In the genomic region with DNA sequence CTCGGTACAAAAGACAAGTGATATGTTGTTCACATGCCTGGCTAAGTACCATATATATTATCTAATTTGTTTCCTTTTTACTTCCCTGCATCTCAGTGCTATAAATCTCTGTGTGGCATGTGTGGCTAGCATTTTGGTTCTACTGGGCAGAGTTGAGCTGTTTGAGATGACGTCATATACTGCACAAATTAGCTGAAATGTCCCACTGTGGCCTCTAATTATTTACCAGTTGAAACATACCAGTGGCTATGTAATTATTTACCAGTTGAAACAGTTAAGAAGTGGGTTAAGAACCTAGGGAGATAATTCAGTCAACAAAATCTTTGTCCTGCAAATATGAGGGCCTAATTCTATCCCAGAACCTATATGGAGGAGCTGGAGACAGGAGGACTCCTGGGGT, we compare ENCODE assay signal across 21 mouse cellular contexts. TPM values are rescaled to one million over a fixed set of nuclear protein-coding genes. Genes with fewer than 3 reads are reported as not detected.
DNase-seq lines count a peak whose midpoint lies in the region; ATAC-seq and TF ChIP-seq lines count a peak whose summit lies in the region.
"Had no signal": no experiment of that assay in that cellular context is flagged by ENCODE, and none has a peak within 500 bp of the region (broad histone marks: within the 10 kb centered on the region; RNA-seq: fewer than 3 reads in every experiment).

No protein-coding gene starts in this region.

- no peaks in the 10 kb centered on the region for H3K4me1 ChIP-seq in kidney, embryonic 15.5 days
- H3K4me1 ChIP-seq in kidney, embryonic 14.5 days (ENCODE audit: control insufficient read depth, insufficient read depth, low read length): no peaks in the 10 kb centered on the region
- H3K4me1 ChIP-seq in liver, embryonic 16.5 days (ENCODE audit: control insufficient read depth, low read depth, low read length): no peaks in the 10 kb centered on the region; the same call in 1 of the 2 replicates
- H3K4me1 ChIP-seq in small intestine, adult 2 months (ENCODE audit: control insufficient read depth, insufficient read depth, insufficient read length, low read length): peaks cover 37% of the 10 kb centered on the region; the same call in 1 of the 2 replicates
- H3K4me1 ChIP-seq: embryonic facial prominence, embryonic 13.5 days; heart, embryonic 12.5 days; hindbrain, embryonic 10.5 days had no signal

- no peak overlapping the region for H3K4me3 ChIP-seq in kidney, embryonic 15.5 days (replicated peaks)
- no peak overlapping the region for H3K4me3 ChIP-seq in kidney, embryonic 14.5 days (ENCODE audit: low read length)
- H3K4me3 ChIP-seq in liver, embryonic 16.5 days (ENCODE audit: low read depth, low read length): no peak overlapping the region
- 0 out of 2 replicates have a peak overlapping the region, but pooled peaks have one; percentile 32 for H3K4me3 ChIP-seq in small intestine, adult 2 months (ENCODE audit: low read depth, low read length)
- H3K4me3 ChIP-seq: embryonic facial prominence, embryonic 13.5 days; forebrain, embryonic 13.5 days; heart, adult 2 months; heart, embryonic 12.5 days; hindbrain, embryonic 10.5 days had no signal

- no peak overlapping the region for H3K9ac ChIP-seq in kidney, embryonic 15.5 days
- no peak overlapping the region for H3K9ac ChIP-seq in kidney, embryonic 14.5 days (ENCODE audit: low read depth, low read length)
- no peak overlapping the region for H3K9ac ChIP-seq in liver, embryonic 16.5 days (ENCODE audit: low read depth, low read length)
- H3K9ac ChIP-seq: embryonic facial prominence, embryonic 13.5 days; forebrain, embryonic 13.5 days; forebrain, postnatal 0 days; heart, embryonic 12.5 days; hindbrain, embryonic 14.5 days had no signal

- 39% methylated on average over 2 of the region's 2 CpGs for WGBS in kidney, embryonic 15.5 days
- 39% methylated on average over 2 of the region's 2 CpGs for WGBS in kidney, embryonic 14.5 days
- WGBS in liver, embryonic 16.5 days (ENCODE audit: insufficient replicate concordance): 51% methylated on average over 2 of the region's 2 CpGs
- 27% methylated on average over 2 of the region's 2 CpGs for WGBS in small intestine, adult 2 months

- H3K4me2 ChIP-seq in kidney, embryonic 15.5 days: no peak overlapping the region
- no peak overlapping the region for H3K4me2 ChIP-seq in kidney, embryonic 14.5 days (replicated peaks; ENCODE audit: low read depth, low read length)
- no peak overlapping the region for H3K4me2 ChIP-seq in liver, embryonic 16.5 days (ENCODE audit: low read depth, low read length)
- H3K4me2 ChIP-seq: embryonic facial prominence, embryonic 13.5 days; forebrain, embryonic 13.5 days; heart, embryonic 12.5 days; hindbrain, embryonic 14.5 days had no signal

- TF ChIP-seq CTCF in brain, embryonic 14.5 days (IDR thresholded peaks at IDR 0.05; ENCODE audit: borderline replicate concordance, extremely low read depth, insufficient read depth, insufficient read length): no peak
- TF ChIP-seq CTCF in small intestine, adult 2 months (IDR thresholded peaks at IDR 0.05; ENCODE audit: extremely low read depth, insufficient read length, insufficient replicate concordance, low read depth, low read length): no peak

- H3K9me3 ChIP-seq in kidney, embryonic 15.5 days (replicated peaks): no peaks in the 10 kb centered on the region
- H3K9me3 ChIP-seq in kidney, embryonic 14.5 days (ENCODE audit: control insufficient read depth, low read length): no peaks in the 10 kb centered on the region
- no peaks in the 10 kb centered on the region for H3K9me3 ChIP-seq in liver, embryonic 16.5 days (replicated peaks; ENCODE audit: control insufficient read depth, low read length)
- H3K9me3 ChIP-seq: embryonic facial prominence, embryonic 13.5 days; forebrain, embryonic 13.5 days; heart, embryonic 12.5 days; hindbrain, embryonic 10.5 days had no signal

- H3K27me3 ChIP-seq in kidney, embryonic 15.5 days: no peaks in the 10 kb centered on the region
- H3K27me3 ChIP-seq in kidney, embryonic 14.5 days (ENCODE audit: control insufficient read depth, insufficient read depth, low read length): no peaks in the 10 kb centered on the region
- H3K27me3 ChIP-seq in liver, embryonic 16.5 days (ENCODE audit: control insufficient read depth, insufficient read depth, low read depth, low read length): no peaks in the 10 kb centered on the region
- no peaks in the 10 kb centered on the region for H3K27me3 ChIP-seq in small intestine, adult 2 months (ENCODE audit: control insufficient read depth, insufficient read depth, low read length)
- H3K27me3 ChIP-seq: forebrain, embryonic 13.5 days had no signal

- H3K27ac ChIP-seq in kidney, embryonic 15.5 days: peak overlapping the region; percentile 32; the same call in 1 of the 2 replicates
- no peak overlapping the region for H3K27ac ChIP-seq in kidney, embryonic 14.5 days (ENCODE audit: low read depth, low read length)
- H3K27ac ChIP-seq in liver, embryonic 16.5 days (ENCODE audit: low read length): no peak overlapping the region
- peak overlapping the region; percentile 100 for H3K27ac ChIP-seq in small intestine, adult 2 months (ENCODE audit: insufficient read depth, low read depth, low read length)
- H3K27ac ChIP-seq: embryonic facial prominence, embryonic 13.5 days; forebrain, embryonic 13.5 days; heart, adult 2 months; hindbrain, embryonic 10.5 days; hindbrain, embryonic 14.5 days had no signal

- no peaks in the 10 kb centered on the region for H3K36me3 ChIP-seq in kidney, embryonic 15.5 days
- H3K36me3 ChIP-seq in kidney, embryonic 14.5 days (ENCODE audit: control insufficient read depth, insufficient read depth, low read length): no peaks in the 10 kb centered on the region
- H3K36me3 ChIP-seq in liver, embryonic 16.5 days (ENCODE audit: control insufficient read depth, insufficient read depth): no peaks in the 10 kb centered on the region
- H3K36me3 ChIP-seq in small intestine, adult 2 months (ENCODE audit: control insufficient read depth, insufficient read depth, low read length): no peaks in the 10 kb centered on the region
- H3K36me3 ChIP-seq: embryonic facial prominence, embryonic 13.5 days; heart, embryonic 12.5 days; hindbrain, embryonic 10.5 days had no signal

- ATAC-seq in kidney, embryonic 15.5 days (replicated peaks; ENCODE audit: low FRiP score): no peak; the same call in 1 of the 2 replicates
- ATAC-seq in kidney, embryonic 14.5 days (ENCODE audit: low FRiP score, low TSS enrichment): no peak
- ATAC-seq in liver, embryonic 16.5 days (ENCODE audit: low read depth): 0 out of 2 replicates have a peak, but pooled peaks have one; percentile 8
- ATAC-seq: forebrain, embryonic 13.5 days; forebrain, postnatal 0 days had no signal

- DNase-seq in liver: no peak
- DNase-seq in brain, embryonic 14.5 days (ENCODE audit: low read depth): peak; percentile 7
- DNase-seq in Muller cell, postnatal 12 days (ENCODE audit: inconsistent ontology term): no peak
- DNase-seq: adrenal gland, postnatal 10 days; cerebellum, adult 11-12 months; cerebellum, adult 9-10 months; cerebellum, postnatal 25 days; forebrain, postnatal 0 days; gastrocnemius, postnatal 14 days; heart, adult 2 months had no signal

- no peak for TF ChIP-seq POLR2A in brain, embryonic 14.5 days (IDR thresholded peaks at IDR 0.05; ENCODE audit: borderline replicate concordance, extremely low read depth, insufficient read depth, insufficient read length, poor library complexity, severe bottlenecking)
- TF ChIP-seq POLR2A in small intestine, adult 2 months (IDR thresholded peaks at IDR 0.05; ENCODE audit: low read depth, low read length): no peak

RNA-seq across cellular contexts. Expression of a gene that starts 4.3 kb away (rescaled TPM):
- 0.06 and 0.10 TPM in 2 replicates for polyA plus RNA-seq in kidney, embryonic 15.5 days (2015; fragmentation: Nextera tagmentation; extraction: Ambion mirVana)
- polyA plus RNA-seq in kidney, embryonic 14.5 days (2014; fragmentation: Nextera tagmentation; extraction: Ambion mirVana): not detected in 2 replicates
- not detected in 2 replicates for polyA plus RNA-seq in liver, embryonic 16.5 days (2015; fragmentation: Nextera tagmentation; extraction: Ambion mirVana)
- 0.22 TPM in 1 of 2 replicates, not detected in the other for polyA plus RNA-seq in brain, embryonic 14.5 days (2012; rRNA removed)
- not detected in 2 replicates for polyA plus RNA-seq in small intestine, adult 2 months (2012; rRNA removed)
- polyA plus RNA-seq: cortical plate, adult 2 months; embryonic facial prominence, embryonic 13.5 days; forebrain, embryonic 13.5 days; heart, embryonic 12.5 days; heart, embryonic 16.5 days; hindbrain, embryonic 10.5 days had no signal

RNA-seq across cellular contexts. Expression of a gene that starts 8.3 kb away (rescaled TPM):
- polyA plus RNA-seq in kidney, embryonic 15.5 days (2015; fragmentation: Nextera tagmentation; extraction: Ambion mirVana): 0.64 and 1.0 TPM in 2 replicates
- 0.11 and 0.19 TPM in 2 replicates for polyA plus RNA-seq in kidney, embryonic 14.5 days (2014; fragmentation: Nextera tagmentation; extraction: Ambion mirVana)
- polyA plus RNA-seq in liver, embryonic 16.5 days (2015; fragmentation: Nextera tagmentation; extraction: Ambion mirVana): 0.19 and 0.46 TPM in 2 replicates
- not detected in 2 replicates for polyA plus RNA-seq in brain, embryonic 14.5 days (2012; rRNA removed)
- polyA plus RNA-seq in small intestine, adult 2 months (2012; rRNA removed): 1.0 and 2.7 TPM in 2 replicates
- polyA plus RNA-seq: embryonic facial prominence, embryonic 13.5 days; forebrain, embryonic 13.5 days; forebrain, postnatal 0 days; heart, embryonic 12.5 days; heart, embryonic 16.5 days; hindbrain, embryonic 10.5 days; hindbrain, embryonic 14.5 days had no signal

RNA-seq across cellular contexts. Expression of a gene that starts 26.6 kb away (rescaled TPM):
- 26.0 and 29.4 TPM in 2 replicates for polyA plus RNA-seq in kidney, embryonic 15.5 days (2015; fragmentation: Nextera tagmentation; extraction: Ambion mirVana)
- 4.6 and 10.4 TPM in 2 replicates for polyA plus RNA-seq in kidney, embryonic 14.5 days (2014; fragmentation: Nextera tagmentation; extraction: Ambion mirVana)
- not detected in 2 replicates for polyA plus RNA-seq in liver, embryonic 16.5 days (2015; fragmentation: Nextera tagmentation; extraction: Ambion mirVana)
- not detected in 2 replicates for polyA plus RNA-seq in brain, embryonic 14.5 days (2012; rRNA removed)
- polyA plus RNA-seq in small intestine, adult 2 months (2012; rRNA removed): not detected in 2 replicates
- polyA plus RNA-seq: cortical plate, adult 2 months; embryonic facial prominence, embryonic 13.5 days; forebrain, embryonic 13.5 days; forebrain, postnatal 0 days; heart, adult 2 months; heart, embryonic 12.5 days; heart, embryonic 16.5 days; hindbrain, embryonic 10.5 days; hindbrain, embryonic 14.5 days had no signal

RNA-seq across cellular contexts. Expression of a gene that starts 48.5 kb away (rescaled TPM):
- polyA plus RNA-seq in kidney, embryonic 15.5 days (2015; fragmentation: Nextera tagmentation; extraction: Ambion mirVana): 3.5 and 4.6 TPM in 2 replicates
- 1.2 and 1.7 TPM in 2 replicates for polyA plus RNA-seq in kidney, embryonic 14.5 days (2014; fragmentation: Nextera tagmentation; extraction: Ambion mirVana)
- polyA plus RNA-seq in liver, embryonic 16.5 days (2015; fragmentation: Nextera tagmentation; extraction: Ambion mirVana): not detected in 2 replicates
- not detected in 2 replicates for polyA plus RNA-seq in brain, embryonic 14.5 days (2012; rRNA removed)
- polyA plus RNA-seq in small intestine, adult 2 months (2012; rRNA removed): 0.19 TPM in 1 of 2 replicates, not detected in the other
- polyA plus RNA-seq: cortical plate, adult 2 months; embryonic facial prominence, embryonic 13.5 days; forebrain, embryonic 13.5 days; forebrain, postnatal 0 days; heart, embryonic 12.5 days; heart, embryonic 16.5 days; hindbrain, embryonic 10.5 days; hindbrain, embryonic 14.5 days had no signal

Comparison
In these comparisons a context has a peak if more than half of its experiments do, and no peak if none do; other contexts are left out.
1. H3K27ac ChIP-seq: peak in kidney, embryonic 15.5 days (single experiment) and small intestine, adult 2 months (single experiment); none in kidney, embryonic 14.5 days (single experiment) and liver, embryonic 16.5 days (single experiment).